ENCODE assay signal across 1 mouse cellular context in the genomic region with DNA sequence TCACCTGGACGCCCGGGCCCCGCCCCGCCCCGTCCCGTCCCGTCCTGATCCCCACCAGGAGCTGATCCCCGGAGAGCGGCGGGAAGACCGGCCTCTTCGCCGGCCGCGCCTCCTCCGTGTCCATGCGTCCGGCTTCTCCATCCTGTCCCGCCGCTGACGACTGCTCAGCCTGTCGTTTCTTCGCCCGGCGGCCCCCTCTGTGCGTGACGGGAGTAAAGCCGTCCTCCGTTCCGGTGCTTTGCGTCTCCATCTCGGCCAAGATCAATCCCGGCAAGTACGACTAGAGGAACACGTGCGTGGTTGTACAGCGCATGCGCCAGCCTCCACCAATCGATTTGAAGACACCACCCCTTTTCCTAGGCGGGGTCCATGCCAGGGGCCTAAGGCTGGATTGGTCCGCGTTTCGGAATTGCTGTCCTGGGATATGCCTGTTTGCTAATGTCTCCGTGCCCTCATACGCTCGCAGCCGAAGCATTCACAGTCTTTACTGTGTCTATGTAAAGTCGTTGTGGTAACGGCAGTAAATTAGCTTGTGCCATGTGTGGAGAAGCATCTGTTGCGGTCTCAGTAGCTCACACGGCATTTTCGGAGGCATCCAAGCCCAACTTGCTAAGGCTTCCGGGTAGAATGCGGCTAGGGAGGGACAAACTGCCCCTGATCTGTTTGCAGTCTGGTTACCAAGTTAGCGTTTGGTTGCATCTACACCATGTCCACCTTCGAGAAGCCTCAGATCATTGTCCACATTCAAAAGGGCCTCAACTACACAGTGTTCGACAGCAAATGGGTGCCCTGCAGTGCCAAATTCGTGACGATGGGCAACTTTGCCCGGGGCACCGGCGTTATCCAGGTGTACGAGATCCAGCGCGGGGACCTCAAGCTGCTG.
TF ChIP-seq lines count a peak whose summit lies in the region.

A gene (minus strand): TSS at position 311 of the 883 bp plus-strand sequence.

TF ChIP-seq in myocyte, 11 proteins besides CTCF, POLR2A, EP300 and RAD21 (continued from another document):
- TF ChIP-seq USF1 (IDR thresholded peaks at IDR 0.05; ENCODE audit: low read depth) (peak; percentile 75), CEBPB (IDR thresholded peaks at IDR 0.05; ENCODE audit: insufficient read depth, poor library complexity, severe bottlenecking) (no peak), MYOD1 (IDR thresholded peaks at IDR 0.05; ENCODE audit: control insufficient read depth in 1 of 3, insufficient read length in 2 of 3, low read depth in 2 of 3) (no peak), POLR2AphosphoS2 (IDR thresholded peaks at IDR 0.05; ENCODE audit: insufficient read length, low read depth) (peak; percentile 72), REST (IDR thresholded peaks at IDR 0.05; ENCODE audit: insufficient read depth, insufficient read length) (no peak)
